Mouse (Mus musculus): ENCODE measurements around the gene Parp9. TPM values are rescaled to one million over a fixed set of nuclear protein-coding genes. Genes with fewer than 3 reads are reported as not detected.
"Not testable (repeated sequence)": the region's sequence is repeated elsewhere in the genome, so short reads cannot be mapped to it uniquely, and the experiment has no call there.

The Parp9 gene
- 10.0 and 14.3 TPM in 2 replicates for total RNA-seq (2021)
- long read RNA-seq, transcript Parp9-203 (11 exons, 3,548 nt) = major isoform, 33 of 55 reads
- long read RNA-seq, partial matches to known transcripts = 13 of 55 reads
- long read RNA-seq, other reads (novel, unspliced or antisense) = 9 of 55 reads

DNA sequence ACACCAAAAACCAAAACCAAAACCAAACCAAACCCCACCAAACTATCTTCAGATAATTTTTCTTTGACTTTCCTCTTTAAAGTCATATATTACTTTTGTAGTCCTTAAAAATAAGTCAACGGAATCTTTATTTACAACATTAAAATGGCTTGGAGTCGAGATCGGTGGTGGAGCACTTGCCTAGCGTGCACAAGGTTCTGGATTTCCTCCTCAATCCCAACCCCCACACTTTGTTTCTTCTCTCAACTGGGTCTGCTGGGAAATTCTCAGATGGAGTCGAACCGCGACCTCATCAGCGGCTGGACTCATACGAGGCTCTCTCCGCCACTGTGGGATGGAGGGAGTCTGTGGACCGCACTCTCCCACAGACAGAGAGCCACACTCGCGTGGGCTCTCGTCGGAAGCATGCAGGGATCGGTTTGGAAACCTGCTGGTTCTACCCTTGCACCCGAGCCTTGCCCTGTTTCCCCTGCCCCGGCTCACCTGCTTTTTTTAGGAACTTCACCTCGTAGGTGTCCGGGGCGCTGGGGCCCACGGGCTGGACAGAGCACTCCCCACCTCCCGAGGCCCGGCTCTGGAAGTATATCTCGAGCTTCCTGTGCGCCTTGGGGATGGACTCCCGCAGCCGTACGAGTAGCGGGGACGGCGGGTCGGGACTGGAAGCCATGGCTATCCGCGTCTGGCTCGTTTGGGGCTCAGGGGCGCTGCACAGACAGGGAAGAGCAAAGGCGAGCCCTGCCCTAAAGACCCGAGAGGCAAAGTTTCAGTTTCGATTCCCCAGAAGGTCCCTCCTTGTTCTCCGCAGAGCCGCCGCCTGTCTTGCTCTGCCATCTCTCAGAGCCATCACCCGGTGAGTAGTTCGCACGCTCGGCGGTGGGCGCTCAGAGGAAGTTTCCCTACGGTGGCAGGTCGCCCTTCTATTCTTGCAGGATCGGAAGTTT is at the start of gene Parp9, which contains the start of gene Dtx3l:
Gene Parp9, plus strand, starts transcription at position 260 of the 941 bp plus-strand sequence.
Gene Dtx3l, minus strand, starts transcription at position 941 of the 941 bp plus-strand sequence.
- DNase-seq = peak; percentile 61

DNA sequence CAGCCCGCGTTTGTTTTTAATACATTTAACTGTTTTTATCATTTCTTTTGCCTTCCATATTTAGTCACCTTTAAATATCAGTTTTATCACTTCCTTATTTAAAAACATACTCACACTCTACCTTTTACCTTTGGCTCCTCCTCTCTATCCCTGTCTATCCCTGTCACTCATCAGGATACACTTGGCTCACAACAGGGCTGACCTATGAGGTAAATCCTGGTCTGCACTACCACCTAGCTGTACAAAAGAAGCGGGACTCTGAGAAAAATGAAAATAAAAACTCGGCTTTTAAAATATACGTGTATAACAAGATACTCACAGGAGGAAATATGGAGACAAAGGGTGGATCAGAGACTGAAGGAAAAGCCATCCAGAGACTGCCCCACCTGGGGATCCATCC is 49.4 kb upstream of the Parp9 start:
- DNase-seq = no peak

DNA sequence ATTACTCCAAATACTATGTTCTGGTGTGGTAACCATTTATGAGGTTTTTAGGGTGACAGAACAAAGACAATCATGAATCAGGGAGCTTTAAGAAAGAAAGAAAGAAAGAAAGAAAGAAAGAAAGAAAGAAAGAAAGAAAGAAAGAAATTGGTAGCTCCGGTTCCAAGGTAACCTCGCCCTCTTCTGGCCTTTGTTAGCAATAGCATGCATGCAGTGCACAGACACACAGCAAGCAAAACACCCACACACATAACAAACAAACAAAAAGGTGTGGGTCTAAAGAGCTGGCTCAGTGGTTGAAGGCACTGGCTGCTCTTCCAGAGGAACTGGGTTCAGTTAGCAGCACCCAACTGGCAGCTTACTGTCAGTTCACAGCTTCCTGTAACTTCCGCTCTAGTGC is 47.6 kb upstream of the Parp9 start:
- DNase-seq = no peak

- DNase-seq = not testable (repeated sequence)
Measured at GRCm38 (mm10) chr16:35891603-35892002, 46.7 kb upstream of the Parp9 start.

DNA sequence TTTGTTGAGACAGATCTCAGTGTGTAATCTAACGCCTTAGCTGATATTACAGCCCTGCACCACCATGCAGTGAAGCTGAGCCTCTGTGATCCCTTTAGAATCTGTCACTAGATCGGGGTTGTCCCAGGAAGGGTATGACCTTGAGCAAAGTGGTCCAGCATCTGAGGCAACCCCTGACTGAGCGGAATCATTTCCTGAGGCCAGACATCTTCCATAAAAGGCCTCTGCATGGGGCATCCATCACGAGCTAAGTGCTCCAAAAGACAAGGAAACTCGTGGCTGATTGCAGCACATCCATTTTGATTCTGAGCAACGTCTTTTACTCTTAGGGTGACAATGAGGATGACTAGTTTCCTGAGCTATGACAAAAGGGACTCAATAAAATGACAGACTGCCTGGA is 43.3 kb upstream of the Parp9 start:
- DNase-seq = no peak

GRCm38 (mm10) chr16:35900541-35900940 is 37.7 kb upstream of the Parp9 start:
- DNase-seq = no peak

GRCm38 (mm10) chr16:35903014-35903640 is 35.1 kb upstream of the Parp9 start:
- DNase-seq = no peak

GRCm38 (mm10) chr16:35904121-35904736 is 34.0 kb upstream of the Parp9 start:
- DNase-seq = no peak

DNA sequence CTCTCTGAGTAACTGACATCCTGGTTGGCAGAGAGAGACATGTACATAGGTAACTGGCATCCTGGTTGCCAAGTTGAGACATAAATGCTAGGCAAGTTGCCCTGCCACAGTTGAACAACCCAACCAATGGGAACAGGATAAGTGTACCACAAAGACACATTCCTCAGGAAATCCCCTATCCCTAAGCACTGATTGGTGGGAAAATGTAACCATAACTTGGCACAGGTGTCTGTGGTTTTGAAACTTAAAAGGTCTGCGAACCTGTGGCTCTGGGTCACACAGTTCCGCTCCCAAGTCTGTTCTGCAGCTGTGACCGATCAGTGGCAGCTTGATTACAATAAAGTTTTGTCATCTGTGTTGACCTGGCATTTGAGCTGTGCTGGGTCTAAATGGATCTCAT is 32.9 kb upstream of the Parp9 start:
- DNase-seq = no peak

- DNase-seq = no peak
Measured at GRCm38 (mm10) chr16:35905819-35906485, 32.3 kb upstream of the Parp9 start.

DNA sequence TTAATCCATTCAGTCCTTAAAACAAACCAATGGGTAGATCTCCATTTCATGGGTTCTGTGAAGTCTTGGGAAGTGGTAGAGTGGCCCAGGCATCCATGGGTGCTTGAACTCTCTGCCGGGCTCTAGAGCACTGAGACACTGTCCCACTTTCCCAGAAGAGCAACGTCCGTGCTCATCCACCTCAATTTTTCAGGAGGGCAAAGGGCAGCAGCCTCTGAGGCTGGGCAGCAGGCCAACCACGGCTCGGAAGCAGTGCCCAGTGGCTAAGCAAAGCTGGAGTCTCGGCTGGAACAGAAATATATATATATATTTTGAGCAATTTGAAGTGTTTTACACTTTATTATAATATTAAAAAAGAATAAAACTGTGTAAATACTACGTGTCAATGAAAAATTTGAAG is 31.4 kb upstream of the Parp9 start:
- DNase-seq = peak; percentile 28

GRCm38 (mm10) chr16:35907432-35908201 is 30.7 kb upstream of the Parp9 start:
- DNase-seq = peak; percentile 18

- no peak for DNase-seq
Measured at GRCm38 (mm10) chr16:35911449-35911848, 26.8 kb upstream of the Parp9 start.

GRCm38 (mm10) chr16:35913526-35913925 is 24.7 kb upstream of the Parp9 start:
- no peak for DNase-seq

DNA sequence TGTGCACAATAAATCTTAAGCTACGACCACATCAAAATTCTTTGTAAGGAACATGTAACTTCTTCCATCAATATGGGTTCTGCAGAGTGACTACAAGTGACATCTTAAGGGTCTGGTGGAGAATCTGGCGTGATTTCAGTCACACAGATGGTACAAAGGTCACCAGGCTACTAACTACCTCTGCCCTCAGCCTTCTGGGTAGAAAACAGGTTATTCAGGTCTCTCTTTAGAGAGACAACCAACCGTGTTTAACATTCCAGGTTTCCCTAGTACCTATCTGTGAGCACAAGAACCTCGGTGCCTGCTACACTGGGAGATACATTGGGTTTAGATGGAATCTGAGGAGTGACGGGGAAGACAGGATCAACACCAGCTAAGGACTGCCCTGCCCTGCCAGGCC is 24.0 kb upstream of the Parp9 start:
- DNase-seq = no peak

DNA sequence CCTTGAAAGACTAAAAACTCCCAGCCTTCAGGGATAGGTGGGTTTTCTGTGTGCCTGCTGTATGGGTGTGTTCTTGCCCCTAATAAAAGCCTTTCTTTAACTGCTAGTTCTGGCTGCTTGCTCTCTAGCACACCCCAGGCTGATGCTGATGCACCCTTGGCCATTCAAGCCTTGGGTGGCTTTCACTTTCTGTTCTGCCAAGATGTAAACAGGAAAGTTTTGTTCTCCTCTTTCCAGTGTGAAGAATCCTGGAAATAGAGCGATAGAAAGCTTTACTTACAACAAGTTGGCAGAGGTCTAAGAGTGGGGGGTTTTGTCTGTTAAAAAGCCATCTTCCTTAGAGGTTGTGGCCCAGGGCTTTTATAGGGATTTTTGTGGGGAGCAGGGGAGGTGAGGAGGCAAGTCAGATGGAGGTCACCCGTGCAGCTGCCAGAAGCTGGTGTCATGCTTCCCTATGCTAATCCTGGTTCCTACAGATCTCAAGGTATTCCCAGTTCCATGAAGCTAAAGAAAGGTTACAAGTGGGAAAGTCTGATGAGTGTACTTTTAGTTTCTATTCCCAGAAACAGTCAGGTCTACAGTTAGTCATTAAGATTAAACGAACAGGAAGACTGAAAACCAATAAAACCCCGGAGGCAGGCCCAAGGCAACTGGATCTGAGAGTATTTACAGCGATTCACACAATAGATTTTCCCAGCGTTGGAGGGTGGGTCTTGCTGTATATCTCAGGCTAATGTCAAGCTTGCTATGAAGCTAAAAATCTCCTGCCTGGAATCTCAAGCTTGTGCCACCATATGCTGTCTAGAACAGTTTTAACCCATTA is 19.3 kb upstream of the Parp9 start:
- no peak for DNase-seq

- DNase-seq = no peak
Measured at GRCm38 (mm10) chr16:35921676-35922235, 16.5 kb upstream of the Parp9 start.

DNA sequence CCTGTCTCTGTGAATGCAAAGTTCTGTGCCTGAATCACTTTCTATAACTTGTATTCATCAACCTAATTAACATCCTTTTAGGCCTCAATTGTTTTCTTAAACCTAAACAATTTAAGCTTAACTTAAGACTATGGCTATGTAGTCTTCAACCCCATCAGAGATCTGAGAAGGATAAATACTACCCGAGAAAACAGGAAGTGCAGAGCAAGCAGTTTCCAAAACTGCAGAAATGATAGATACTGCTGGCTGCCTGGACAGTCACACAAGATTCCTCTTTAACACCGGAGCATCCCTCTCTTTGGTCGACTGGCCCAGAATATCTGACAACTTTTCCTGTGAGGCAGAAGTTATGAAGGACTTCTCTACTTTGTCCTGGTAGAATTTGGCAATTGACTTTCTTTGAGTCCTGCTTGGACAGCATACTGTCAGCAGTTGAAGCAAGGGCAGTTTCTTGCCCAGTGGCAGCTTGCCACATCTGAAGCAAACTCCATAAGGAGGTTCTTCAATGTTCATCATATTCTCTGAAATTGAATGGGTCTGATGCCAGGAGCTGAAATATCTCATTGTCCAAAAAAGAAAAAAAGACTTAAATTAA is 15.9 kb upstream of the Parp9 start:
- no peak for DNase-seq

- no peak for DNase-seq
Measured at GRCm38 (mm10) chr16:35923546-35924198, 14.6 kb upstream of the Parp9 start.
